Mouse (Mus musculus) cerebellum, adult 2 months (tissue): ENCODE data around the gene Robo1. TPM values are rescaled to one million over a fixed set of nuclear protein-coding genes. Genes with fewer than 3 reads are reported as not detected.

ENCODE experiments used
- DNase-seq, 2 experiments: peaks; one replicate each; pipeline ENCODE4 v3.0.0; 2021
- H3K27ac ChIP-seq: fragments of 200-500 bp; 2 replicates; pipeline ENCODE4 v1.5.1; 2012; ENCODE audit warnings: low read length, control low read depth, inconsistent platforms; ENCODE audit not compliant: insufficient read depth
- H3K27me3 ChIP-seq: fragments of 200-500 bp; 2 replicates; pipeline ENCODE4 v1.6.1; 2012; ENCODE audit warnings: inconsistent platforms, mild to moderate bottlenecking, low read length, moderate library complexity; ENCODE audit not compliant: control insufficient read depth, insufficient read depth
- H3K4me1 ChIP-seq: fragments of 200-500 bp; 2 replicates; pipeline ENCODE4 v1.6.1; 2011; ENCODE audit warnings: low read length; ENCODE audit not compliant: control insufficient read depth, insufficient read depth
- H3K4me3 ChIP-seq: fragments of 200-500 bp; replicated peaks from 2 replicates; pipeline ENCODE3; 2011; ENCODE audit warnings: mild to moderate bottlenecking, low read depth, low read length, control low read depth; ENCODE audit not compliant: insufficient read depth
- CTCF ChIP-seq: fragments of 200-500 bp; IDR thresholded peaks from 2 replicates; pipeline ENCODE4 v1.5.1; 2011; ENCODE audit warnings: low read depth, mild to moderate bottlenecking, control low read depth, low read length, moderate library complexity, borderline replicate concordance; ENCODE audit not compliant: insufficient read depth
- POLR2A ChIP-seq: fragments of 200-500 bp; IDR thresholded peaks from 2 replicates; pipeline ENCODE4 v1.6.1; 2011; ENCODE audit warnings: low read length, control low read depth, borderline replicate concordance; ENCODE audit not compliant: insufficient read depth
- WGBS: fragments of 180-500 bp; shearing (Covaris S2); methylation state at CpG from one replicate; pipeline ENCODE4 v1.1.7; 2018; 5-methylcytosine and 5-hydroxymethylcytosine counted together
- polyA plus RNA-seq: library from polyadenylated mRNA; depleted of rRNA; stranded (reverse); fragments of >200 nt; gene quantifications from 2 replicates; pipeline ENCODE4 v1.2.3, GENCODE M21; 2012

Robo1 gene
- polyA plus RNA-seq, 1 experiment = 13.0 TPM

DNA sequence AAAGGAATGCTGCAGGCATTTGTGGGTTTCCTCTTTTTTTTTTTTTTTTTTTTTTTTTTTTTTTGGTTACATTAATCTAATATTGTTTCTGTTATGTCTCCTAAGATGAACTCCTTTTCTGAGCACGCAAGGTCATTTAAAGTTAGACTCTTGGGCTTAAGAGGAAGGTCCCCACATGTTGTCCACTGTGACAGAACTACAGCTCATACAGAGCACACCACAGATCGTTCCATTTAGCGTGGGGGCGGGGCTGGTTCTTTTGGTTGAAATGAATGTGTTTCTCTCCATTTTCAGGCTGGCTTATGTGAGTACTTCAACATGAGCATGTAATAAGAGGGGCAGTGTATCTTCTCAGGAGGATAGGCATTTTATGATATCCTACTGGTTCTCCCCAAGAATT is 622.8 kb downstream of the Robo1 start:
- Histone ChIP-seq H3K27me3 (no peaks in the 10 kb centered on the region), H3K4me1 (no peaks in the 10 kb centered on the region), H3K27ac (no peak overlapping the region), H3K4me3 (no peak overlapping the region)
- 80% methylated on average over 4 of the region's 4 CpGs for WGBS
- no peak for DNase-seq
- TF ChIP-seq POLR2A (no peak), CTCF (no peak)

DNA sequence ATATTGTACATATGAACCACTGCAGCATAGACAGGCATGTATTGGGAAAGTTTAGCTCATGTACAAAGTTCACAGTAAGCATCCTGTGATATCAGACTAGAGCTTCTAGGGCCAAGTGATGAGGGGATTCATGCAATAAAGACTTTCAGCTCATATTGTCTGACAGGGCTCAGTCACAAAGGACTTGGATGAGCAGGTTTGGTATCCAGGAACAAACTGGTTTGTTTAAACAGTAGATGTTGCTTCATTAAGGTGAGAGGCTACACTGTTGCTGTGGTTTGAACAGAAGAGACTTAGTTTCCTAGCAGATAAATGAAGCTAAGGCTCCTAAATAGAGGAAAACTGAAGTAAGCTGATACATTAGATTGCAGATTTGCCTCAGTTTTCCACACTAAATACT is 626.8 kb downstream of the Robo1 start:
- Histone ChIP-seq H3K27ac (no peak overlapping the region), H3K4me3 (no peak overlapping the region), H3K4me1 (no peaks in the 10 kb centered on the region), H3K27me3 (no peaks in the 10 kb centered on the region)
- no peak for TF ChIP-seq POLR2A
- DNase-seq = no peak

DNA sequence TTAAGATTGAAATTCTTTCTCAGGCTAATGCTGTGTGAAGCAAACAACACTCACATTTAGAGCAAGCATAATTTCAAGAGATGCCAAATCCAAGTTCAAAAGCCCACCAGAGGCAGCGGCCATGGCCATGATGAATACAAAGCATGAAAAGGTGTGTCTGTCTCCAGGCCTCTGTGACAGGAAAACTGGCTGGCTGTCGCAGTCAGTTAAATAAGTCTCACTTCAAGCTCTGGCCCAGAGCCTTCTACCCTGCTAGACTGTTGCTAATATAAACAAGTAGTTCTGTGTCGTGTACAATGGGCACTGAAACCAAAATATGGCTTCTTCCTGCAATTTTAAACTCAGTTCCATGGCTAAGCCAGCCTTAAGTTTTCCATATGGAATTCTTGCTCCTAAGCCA is 629.1 kb downstream of the Robo1 start:
- no peak for DNase-seq
- Histone ChIP-seq H3K4me1 (no peaks in the 10 kb centered on the region), H3K27ac (no peak overlapping the region), H3K4me3 (no peak overlapping the region), H3K27me3 (no peaks in the 10 kb centered on the region)
- TF ChIP-seq POLR2A = no peak
- TF ChIP-seq CTCF = no peak
- WGBS = 44% methylated on average over 3 of the region's 3 CpGs

- no peak for TF ChIP-seq POLR2A
- TF ChIP-seq CTCF = no peak
- H3K27ac ChIP-seq = no peak overlapping the region
- DNase-seq = no peak
- H3K27me3 ChIP-seq = no peaks in the 10 kb centered on the region
- 66% methylated on average over 3 of the region's 3 CpGs for WGBS
- H3K4me3 ChIP-seq = no peak overlapping the region
- no peaks in the 10 kb centered on the region for H3K4me1 ChIP-seq
Measured at GRCm38 (mm10) chr16:72939862-72940261, 631.8 kb downstream of the Robo1 start.

DNA sequence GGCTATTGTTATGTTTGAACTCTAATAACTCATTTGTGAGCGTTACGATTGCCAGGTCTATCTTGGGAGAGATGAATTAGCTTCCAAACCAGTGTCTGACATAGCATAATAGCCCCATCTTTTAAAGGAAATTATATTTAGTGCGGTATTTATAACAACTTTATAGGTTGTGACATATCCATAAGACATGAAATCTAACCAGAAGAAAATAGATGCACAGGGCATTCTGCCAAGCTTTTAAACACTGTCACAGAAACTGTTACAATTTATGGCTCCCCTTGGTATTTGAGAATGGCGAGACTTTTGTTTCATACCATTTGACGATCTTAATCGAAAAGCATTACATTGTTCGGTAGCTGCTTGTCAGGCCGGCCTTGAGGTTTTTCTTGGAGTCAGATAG is 632.7 kb downstream of the Robo1 start:
- DNase-seq = no peak
- H3K27me3 ChIP-seq = no peaks in the 10 kb centered on the region
- H3K4me1 ChIP-seq = no peaks in the 10 kb centered on the region
- no peak overlapping the region for H3K27ac ChIP-seq
- TF ChIP-seq CTCF (no peak), POLR2A (no peak)
- 91% methylated on average over 8 of the region's 8 CpGs for WGBS
- H3K4me3 ChIP-seq = no peak overlapping the region

DNA sequence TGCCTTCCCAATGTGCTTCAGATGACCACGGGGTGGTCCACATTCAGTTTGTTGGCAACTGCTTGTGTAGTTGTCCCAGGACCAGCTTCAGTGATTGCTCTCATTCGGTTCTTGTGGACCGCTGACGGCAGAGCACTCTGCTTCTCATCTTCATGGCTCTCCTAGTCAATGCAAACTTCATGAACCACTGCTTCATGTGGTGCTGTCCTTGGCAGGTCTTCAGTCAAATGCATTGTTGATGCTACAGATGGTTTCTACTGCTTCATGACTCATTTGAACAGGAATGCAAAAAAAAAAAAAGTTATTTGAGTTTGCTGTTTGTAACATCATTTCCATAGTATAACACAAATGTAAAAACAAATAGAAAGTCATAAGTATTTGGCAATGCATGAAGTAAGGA is 636.3 kb downstream of the Robo1 start:
- WGBS = 83% methylated on average over 4 of the region's 4 CpGs
- H3K4me3 ChIP-seq = no peak overlapping the region
- H3K27ac ChIP-seq = no peak overlapping the region
- TF ChIP-seq POLR2A (no peak), CTCF (no peak)
- H3K27me3 ChIP-seq = no peaks in the 10 kb centered on the region
- H3K4me1 ChIP-seq = no peaks in the 10 kb centered on the region
- no peak for DNase-seq

- DNase-seq = no peak
- H3K27me3 ChIP-seq = no peaks in the 10 kb centered on the region
- no peak overlapping the region for H3K4me3 ChIP-seq
- no peak overlapping the region for H3K27ac ChIP-seq
- 66% methylated on average over 6 of the region's 6 CpGs for WGBS
- TF ChIP-seq CTCF = no peak
- H3K4me1 ChIP-seq = no peaks in the 10 kb centered on the region
Measured at GRCm38 (mm10) chr16:72951969-72952368, 643.9 kb downstream of the Robo1 start.

GRCm38 (mm10) chr16:72959018-72959702 is 651.1 kb downstream of the Robo1 start:
- Histone ChIP-seq H3K4me3 (no peak overlapping the region), H3K27me3 (no peaks in the 10 kb centered on the region), H3K4me1 (no peaks in the 10 kb centered on the region), H3K27ac (no peak overlapping the region)
- TF ChIP-seq CTCF = no peak
- TF ChIP-seq POLR2A = no peak
- 69% methylated on average over 11 of the region's 11 CpGs for WGBS
- DNase-seq = no peak
